Comparison of ENCODE assay signal across 8 mouse cellular contexts in the genomic region with DNA sequence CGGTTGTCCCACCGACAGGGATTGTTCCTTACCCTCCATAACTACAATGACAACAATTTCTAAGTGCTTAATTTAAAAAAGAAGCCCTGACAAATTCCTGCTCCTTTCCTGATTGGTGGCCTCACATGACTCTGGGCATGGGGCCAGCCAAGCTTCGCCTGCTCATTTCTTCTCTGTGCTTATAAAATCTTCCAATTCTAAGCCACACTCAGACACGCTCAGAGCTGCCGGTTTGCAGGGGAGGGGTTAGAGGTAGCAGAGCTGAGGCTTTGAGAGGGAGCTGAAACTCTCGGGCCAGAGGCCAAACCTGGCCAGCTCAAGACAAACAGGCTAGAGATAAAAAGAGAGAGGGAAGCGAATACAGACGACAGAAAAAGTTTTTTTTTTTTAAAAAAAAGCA.
A peak's percentile ranks its signal among the peaks of the same experiment; 100 is the strongest.
DNase-seq lines count a peak whose midpoint lies in the region; ATAC-seq and TF ChIP-seq lines count a peak whose summit lies in the region.

No protein-coding gene starts in this region.

- H3K9me3 ChIP-seq in heart, embryonic 12.5 days (replicated peaks) = no peaks in the 10 kb centered on the region
- H3K9me3 ChIP-seq in intestine, embryonic 16.5 days (ENCODE audit: control insufficient read depth, low read length) = no peaks in the 10 kb centered on the region
- no peaks in the 10 kb centered on the region for H3K9me3 ChIP-seq in stomach, postnatal 0 days (ENCODE audit: control insufficient read depth, low read length)

- H3K27ac ChIP-seq in heart, embryonic 12.5 days (ENCODE audit: poor library complexity, severe bottlenecking) = no peak overlapping the region
- H3K27ac ChIP-seq in intestine, embryonic 16.5 days (ENCODE audit: low read length) = no peak overlapping the region
- H3K27ac ChIP-seq in stomach, postnatal 0 days (replicated peaks) = no peak overlapping the region

- no peaks in the 10 kb centered on the region for H3K36me3 ChIP-seq in heart, embryonic 12.5 days
- no peaks in the 10 kb centered on the region for H3K36me3 ChIP-seq in intestine, embryonic 16.5 days (ENCODE audit: control insufficient read depth, insufficient read depth, low read length)
- no peaks in the 10 kb centered on the region for H3K36me3 ChIP-seq in stomach, postnatal 0 days (ENCODE audit: control insufficient read depth, insufficient read depth, low read length)

- no peak for TF ChIP-seq EP300 in stomach, postnatal 0 days (optimal IDR thresholded peaks at IDR 0.05)

- H3K4me2 ChIP-seq in heart, embryonic 12.5 days = no peak overlapping the region
- H3K4me2 ChIP-seq in intestine, embryonic 16.5 days (ENCODE audit: low read depth, low read length) = no peak overlapping the region
- no peak overlapping the region for H3K4me2 ChIP-seq in stomach, postnatal 0 days (replicated peaks; ENCODE audit: low read depth)

- TF ChIP-seq CTCF in stomach, postnatal 0 days (IDR thresholded peaks at IDR 0.05; ENCODE audit: low read depth) = no peak

- no peak for ATAC-seq in heart, embryonic 12.5 days (ENCODE audit: insufficient number of reproducible peaks, low FRiP score)
- ATAC-seq in intestine, embryonic 16.5 days = peak; percentile 48; the same call in 1 of the 2 replicates
- ATAC-seq in stomach, postnatal 0 days (ENCODE audit: low FRiP score, low TSS enrichment) = no peak

- no peaks in the 10 kb centered on the region for H3K27me3 ChIP-seq in heart, embryonic 12.5 days (replicated peaks)
- H3K27me3 ChIP-seq in intestine, embryonic 16.5 days (replicated peaks; ENCODE audit: control insufficient read depth, insufficient read depth, low read length) = no peaks in the 10 kb centered on the region
- no peaks in the 10 kb centered on the region for H3K27me3 ChIP-seq in stomach, postnatal 0 days (ENCODE audit: control insufficient read depth, insufficient read depth, low read length)

- H3K4me1 ChIP-seq in heart, embryonic 12.5 days (replicated peaks) = 0 out of 2 replicates have a peak, but pooled peaks cover 2% of the 10 kb centered on the region
- H3K4me1 ChIP-seq in intestine, embryonic 16.5 days (ENCODE audit: control insufficient read depth, insufficient read depth, low read length) = no peaks in the 10 kb centered on the region
- H3K4me1 ChIP-seq in stomach, postnatal 0 days (replicated peaks; ENCODE audit: control insufficient read depth, insufficient read depth) = no peaks in the 10 kb centered on the region

- no peak overlapping the region for H3K4me3 ChIP-seq in heart, embryonic 12.5 days
- no peak overlapping the region for H3K4me3 ChIP-seq in intestine, embryonic 16.5 days (ENCODE audit: low read length)
- H3K4me3 ChIP-seq in stomach, postnatal 0 days (ENCODE audit: low read depth, low read length) = no peak overlapping the region

- 31% methylated on average over 8 of the region's 8 CpGs for WGBS in heart, embryonic 12.5 days
- WGBS in intestine, embryonic 16.5 days = 28% methylated on average over 8 of the region's 8 CpGs
- 24% methylated on average over 8 of the region's 8 CpGs for WGBS in stomach, postnatal 0 days

- H3K9ac ChIP-seq in heart, embryonic 12.5 days = no peak overlapping the region
- H3K9ac ChIP-seq in intestine, embryonic 16.5 days (ENCODE audit: low read depth, low read length) = no peak overlapping the region
- no peak overlapping the region for H3K9ac ChIP-seq in stomach, postnatal 0 days (ENCODE audit: low read length)

- DNase-seq in heart, adult 11 months = peak; percentile 90
- DNase-seq in urinary bladder, postnatal 14 days (ENCODE audit: low spot score) = peak; percentile 49
- no peak for DNase-seq in urinary bladder, postnatal 25 days (ENCODE audit: low spot score)
- peak; percentile 25 for DNase-seq in stomach, postnatal 0 days (ENCODE audit: low spot score)
- DNase-seq in T-cell, adult 2 months (ENCODE audit: low spot score) = no peak
- no peak for DNase-seq in cerebellum, adult 8-10 months

Comparison
In these comparisons a context has a peak if more than half of its experiments do, and no peak if none do; other contexts are left out.
1. DNase-seq: peak in heart, adult 11 months (single experiment), urinary bladder, postnatal 14 days (single experiment) and stomach, postnatal 0 days (single experiment); none in urinary bladder, postnatal 25 days (single experiment), T-cell, adult 2 months (single experiment) and cerebellum, adult 8-10 months (single experiment).